Mouse (Mus musculus): ENCODE measurements around the gene Wt1.

- TF ChIP-seq CTCF (IDR thresholded peaks at IDR 0.05; ENCODE audit: low read depth, low read length) (no peak), POLR2A (IDR thresholded peaks at IDR 0.05; ENCODE audit: borderline replicate concordance, low read depth, low read length) (no peak)
These were observed 93.3 kb downstream of the Wt1 start for GRCm38 (mm10) chr2:105219664-105220063.

All from bone marrow macrophage, adult 2 months (primary cell).